Mouse (Mus musculus) cerebellum, postnatal 25 days (tissue): ENCODE measurements at regions not wholly inside any gene's neighbourhood (a gene's known extent, or its start where the extent isn't known, plus 50 kb on each side); places are given as distances from the start of the nearest gene placed in this dataset.

Source experiments
- DNase-seq, 2 experiments: peaks; one replicate each; pipeline ENCODE4 v3.0.0; 2021; ENCODE audit warnings: mixed read lengths in 2 of 2

- DNase-seq: no peak
Measured at GRCm38 (mm10) chr19:20310653-20311052, 80.1 kb downstream of the Anxa1 start.

- no peak for DNase-seq
Measured at GRCm38 (mm10) chr19:20300066-20300651, 90.6 kb downstream of the Anxa1 start.

- DNase-seq: no peak
Measured at GRCm38 (mm10) chr19:20298431-20298830, 92.3 kb downstream of the Anxa1 start.

- no peak for DNase-seq
Measured at GRCm38 (mm10) chr19:20285188-20285587, 105.6 kb downstream of the Anxa1 start.

- DNase-seq: no peak
Measured at GRCm38 (mm10) chr19:20283105-20283504, 107.6 kb downstream of the Anxa1 start.

GRCm38 (mm10) chr19:20261586-20261985 lies 129.2 kb downstream of the Anxa1 start:
- peak in 1 of 2 experiments; percentile 4 for DNase-seq

- DNase-seq: no peak
Measured at GRCm38 (mm10) chr19:20252151-20252550, 138.6 kb downstream of the Anxa1 start.

- peak in 1 of 2 experiments; percentile 4 for DNase-seq
Measured at GRCm38 (mm10) chr19:20243817-20244216, 146.9 kb downstream of the Anxa1 start.

- DNase-seq: no peak
Measured at GRCm38 (mm10) chr19:20241266-20241665, 149.5 kb downstream of the Anxa1 start.

GRCm38 (mm10) chr19:20240471-20240870 lies 150.3 kb downstream of the Anxa1 start:
- no peak for DNase-seq

GRCm38 (mm10) chr19:20239396-20239795 lies 151.3 kb downstream of the Anxa1 start:
- no peak for DNase-seq

GRCm38 (mm10) chr19:20226756-20227155 lies 164.0 kb downstream of the Anxa1 start:
- DNase-seq: no peak

GRCm38 (mm10) chr19:20217389-20217788 lies 173.4 kb downstream of the Anxa1 start:
- DNase-seq: no peak

- no peak for DNase-seq
Measured at GRCm38 (mm10) chr19:20194511-20194910, 196.2 kb downstream of the Anxa1 start.

GRCm38 (mm10) chr19:20181854-20182253 lies 208.9 kb downstream of the Anxa1 start:
- no peak for DNase-seq

- DNase-seq: no peak
Measured at GRCm38 (mm10) chr19:20161502-20161901, 229.2 kb downstream of the Anxa1 start.

GRCm38 (mm10) chr19:20156398-20156937 lies 234.3 kb downstream of the Anxa1 start:
- DNase-seq: no peak

GRCm38 (mm10) chr19:20139506-20139905 lies 251.2 kb downstream of the Anxa1 start:
- DNase-seq: no peak

- no peak for DNase-seq
Measured at GRCm38 (mm10) chr19:20123546-20124195, 267.1 kb downstream of the Anxa1 start.

GRCm38 (mm10) chr19:20122475-20122874 lies 268.3 kb downstream of the Anxa1 start:
- DNase-seq: no peak

- no peak for DNase-seq
Measured at GRCm38 (mm10) chr19:20114237-20114636, 276.5 kb downstream of the Anxa1 start.
